Mouse (Mus musculus) MEL (cell line): Measurements from ENCODE around the gene Nt5dc2. TPM values are rescaled to one million over a fixed set of nuclear protein-coding genes. Genes with fewer than 3 reads are reported as not detected.

Experiments used
- DNase-seq: peaks from one replicate; pipeline ENCODE4 v3.0.0; 2011; ENCODE audit warnings: low read depth, low spot score
- H3K27ac ChIP-seq: 2 replicates; pipeline ENCODE4 v1.5.1; 2012; ENCODE audit warnings: low read depth, mild to moderate bottlenecking, control low read depth, low read length, moderate library complexity; ENCODE audit not compliant: control insufficient read depth
- H3K27me3 ChIP-seq, 2 experiments: fragments of 150-350 bp in 1 of 2; sonication (generic) in 1 of 2; 2 replicates each; pipeline ENCODE4 v1.6.1; 2012; ENCODE audit warnings: low read length in 2 of 2, mild to moderate bottlenecking in 2 of 2, improper control_type of control experiment in 1 of 2, moderate library complexity in 1 of 2; ENCODE audit not compliant: insufficient read depth in 2 of 2, control insufficient read depth in 1 of 2
- H3K36me3 ChIP-seq, 2 experiments: 2 replicates each; pipeline ENCODE4 v1.6.1; 2012 to 2014; ENCODE audit warnings: low read length in 2 of 2, improper control_type of control experiment in 1 of 2, inconsistent platforms in 1 of 2, mild to moderate bottlenecking in 1 of 2; ENCODE audit not compliant: insufficient read depth in 2 of 2, control insufficient read depth in 1 of 2
- H3K4me1 ChIP-seq, 2 experiments: fragments of 150-350 bp in 1 of 2; sonication (generic) in 1 of 2; 2 replicates each; pipeline ENCODE4 v1.6.1; 2012; ENCODE audit warnings: low read length in 2 of 2, improper control_type of control experiment in 1 of 2, mild to moderate bottlenecking in 1 of 2; ENCODE audit not compliant: insufficient read depth in 2 of 2, control insufficient read depth in 1 of 2
- H3K4me3 ChIP-seq, 2 experiments: fragments of 150-350 bp in 1 of 2; sonication (generic) in 1 of 2; 2 replicates each; pipeline ENCODE4 v1.5.1; 2012; ENCODE audit warnings: low read depth in 2 of 2, low read length in 2 of 2, mild to moderate bottlenecking in 2 of 2, moderate library complexity in 2 of 2, control low read depth in 1 of 2, improper control_type of control experiment in 1 of 2; ENCODE audit not compliant: control insufficient read depth in 1 of 2, insufficient read depth in 1 of 2
- H3K79me2 ChIP-seq: 2 replicates; pipeline ENCODE4 v1.6.1; 2012; ENCODE audit warnings: mild to moderate bottlenecking, low read length, moderate library complexity; ENCODE audit not compliant: control insufficient read depth, poor library complexity, insufficient read depth
- H3K9ac ChIP-seq: 2 replicates; pipeline ENCODE4 v1.6.1; 2012; ENCODE audit warnings: low read depth, mild to moderate bottlenecking, control low read depth, low read length, moderate library complexity; ENCODE audit not compliant: control insufficient read depth, poor library complexity, severe bottlenecking
- H3K9me3 ChIP-seq: fragments of 150-350 bp; sonication (generic); replicated peaks from 2 replicates; pipeline ENCODE4 v1.6.1; 2012; ENCODE audit warnings: mild to moderate bottlenecking, low read length, improper control_type of control experiment, moderate library complexity; ENCODE audit not compliant: insufficient read depth
- BHLHE40 ChIP-seq: IDR thresholded peaks from 2 replicates; pipeline ENCODE4 v1.6.1; 2012; ENCODE audit warnings: low read depth, mild to moderate bottlenecking, inconsistent platforms, low read length, improper control_type of control experiment, borderline replicate concordance
- CHD2 ChIP-seq: IDR thresholded peaks from 2 replicates; pipeline ENCODE4 v1.6.1; 2011; ENCODE audit warnings: low read length, improper control_type of control experiment
- EP300 ChIP-seq, 2 experiments: IDR thresholded peaks; 2 replicates each; pipeline ENCODE4 v1.6.1; 2011; ENCODE audit warnings: improper control_type of control experiment in 2 of 2, low read length in 2 of 2, low read depth in 1 of 2, mild to moderate bottlenecking in 1 of 2
- GABPA ChIP-seq: IDR thresholded peaks from 2 replicates; pipeline ENCODE4 v1.6.1; 2012; ENCODE audit warnings: low read depth, mild to moderate bottlenecking, inconsistent platforms, low read length, improper control_type of control experiment, moderate library complexity
- GATA1 ChIP-seq: IDR thresholded peaks from 2 replicates; pipeline ENCODE4 v1.6.1; 2011; ENCODE audit warnings: low read depth, low read length, improper control_type of control experiment
- HCFC1 ChIP-seq: IDR thresholded peaks from 2 replicates; pipeline ENCODE4 v1.6.1; 2012; ENCODE audit warnings: low read depth, mild to moderate bottlenecking, inconsistent platforms, low read length, improper control_type of control experiment, moderate library complexity
- MAFK ChIP-seq: IDR thresholded peaks from 2 replicates; pipeline ENCODE4 v1.6.1; 2011; ENCODE audit warnings: low read depth, mild to moderate bottlenecking, low read length, improper control_type of control experiment, borderline replicate concordance
- MAZ ChIP-seq: IDR thresholded peaks from 2 replicates; pipeline ENCODE4 v1.6.1; 2012; ENCODE audit warnings: low read depth, mild to moderate bottlenecking, inconsistent platforms, low read length, improper control_type of control experiment
- MEF2A ChIP-seq: IDR thresholded peaks from 2 replicates; pipeline ENCODE4 v1.6.1; 2014; ENCODE audit warnings: low read depth, mild to moderate bottlenecking, inconsistent platforms, low read length, improper control_type of control experiment; ENCODE audit not compliant: poor library complexity, insufficient replicate concordance, severe bottlenecking; ENCODE audit errors: extremely low read depth
- MXI1 ChIP-seq: IDR thresholded peaks from 2 replicates; pipeline ENCODE4 v1.6.1; 2011; ENCODE audit warnings: mild to moderate bottlenecking, low read depth, low read length, improper control_type of control experiment
- MYB ChIP-seq: IDR thresholded peaks from 2 replicates; pipeline ENCODE4 v1.6.1; 2011; ENCODE audit warnings: mild to moderate bottlenecking, low read depth, low read length, improper control_type of control experiment
- NRF1 ChIP-seq: IDR thresholded peaks from 2 replicates; pipeline ENCODE4 v1.6.1; 2014; ENCODE audit warnings: low read depth, mild to moderate bottlenecking, inconsistent platforms, low read length, improper control_type of control experiment, moderate library complexity; ENCODE audit not compliant: poor library complexity, insufficient read depth, severe bottlenecking
- TAL1 ChIP-seq: IDR thresholded peaks from 2 replicates; pipeline ENCODE4 v1.6.1; 2012; ENCODE audit warnings: mild to moderate bottlenecking, inconsistent platforms, low read length, moderate library complexity, mixed read lengths
- TBP ChIP-seq: IDR thresholded peaks from 2 replicates; pipeline ENCODE4 v1.8.0; 2011; ENCODE audit warnings: low read depth, low read length, improper control_type of control experiment
- TCF12 ChIP-seq: IDR thresholded peaks from 2 replicates; pipeline ENCODE4 v1.6.1; 2014; ENCODE audit warnings: low read depth, mild to moderate bottlenecking, inconsistent platforms, low read length, improper control_type of control experiment, moderate library complexity
- UBTF ChIP-seq: IDR thresholded peaks from 2 replicates; pipeline ENCODE4 v1.6.1; 2012; ENCODE audit warnings: low read depth, mild to moderate bottlenecking, inconsistent platforms, low read length, improper control_type of control experiment, moderate library complexity, borderline replicate concordance; ENCODE audit not compliant: insufficient read depth
- USF2 ChIP-seq, 2 experiments: IDR thresholded peaks; 2 replicates each; pipeline ENCODE4 v1.6.1; 2011 to 2012; ENCODE audit warnings: improper control_type of control experiment in 2 of 2, low read length in 2 of 2, borderline replicate concordance in 1 of 2, inconsistent platforms in 1 of 2, low read depth in 1 of 2, mild to moderate bottlenecking in 1 of 2; ENCODE audit not compliant: insufficient read depth in 1 of 2
- ZKSCAN1 ChIP-seq: IDR thresholded peaks from 2 replicates; pipeline ENCODE4 v1.6.1; 2012; ENCODE audit warnings: low read depth, mild to moderate bottlenecking, inconsistent platforms, low read length, improper control_type of control experiment, moderate library complexity
- ZMIZ1 ChIP-seq: IDR thresholded peaks from 2 replicates; pipeline ENCODE4 v1.6.1; 2012; ENCODE audit warnings: low read depth, mild to moderate bottlenecking, inconsistent platforms, low read length, improper control_type of control experiment, moderate library complexity
- ZNF384 ChIP-seq: IDR thresholded peaks from 2 replicates; pipeline ENCODE4 v1.6.1; 2012; ENCODE audit warnings: low read depth, mild to moderate bottlenecking, inconsistent platforms, low read length, improper control_type of control experiment
- polyA plus RNA-seq, 2 experiments: library from polyadenylated mRNA; stranded (reverse) in 1 of 2; unstranded in 1 of 2; fragments of >175 nt in 1 of 2; fragments of >200 nt in 1 of 2; gene quantifications; 2 replicates each; pipeline versions ENCODE4 v1.2.1 to v1.2.4; 2012; ENCODE audit warnings: low replicate concordance in 2 of 2, low read depth in 1 of 2; ENCODE audit not compliant: insufficient read length in 2 of 2, insufficient read depth in 1 of 2, missing spikeins in 1 of 2
- total RNA-seq: library from RNA; depleted of rRNA; stranded (reverse); fragments of 300-350 nt; gene quantifications from 2 replicates; pipeline ENCODE4 v1.2.3, GENCODE M21; 2012

The Nt5dc2 gene
- total and polyA plus RNA-seq, 3 experiments, result 168 to 349 (median 291) TPM

DNA sequence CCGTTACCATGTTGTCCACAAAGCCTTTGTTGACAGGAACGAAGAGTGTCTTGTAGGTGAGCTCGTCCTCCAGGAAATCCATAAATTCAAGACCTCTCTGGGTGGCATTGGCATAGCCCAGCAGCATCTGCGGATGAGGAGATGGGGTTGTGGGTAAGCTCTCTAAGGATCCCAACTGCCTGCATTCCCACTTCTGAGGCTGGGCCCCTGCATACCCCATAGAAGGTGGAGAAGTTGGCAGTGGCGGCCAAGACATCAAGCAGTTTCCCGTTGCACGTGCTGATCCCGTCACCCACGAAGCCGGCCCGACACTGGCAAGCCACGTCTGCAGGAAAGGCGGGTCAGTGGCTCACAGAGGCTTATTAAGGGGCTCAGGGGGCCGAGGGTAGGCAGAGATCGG lies 9.3 kb downstream of the Nt5dc2 start (continued):
- TF ChIP-seq ZKSCAN1, result no peak
- no peak for TF ChIP-seq TCF12
- no peak for TF ChIP-seq GATA1

DNA sequence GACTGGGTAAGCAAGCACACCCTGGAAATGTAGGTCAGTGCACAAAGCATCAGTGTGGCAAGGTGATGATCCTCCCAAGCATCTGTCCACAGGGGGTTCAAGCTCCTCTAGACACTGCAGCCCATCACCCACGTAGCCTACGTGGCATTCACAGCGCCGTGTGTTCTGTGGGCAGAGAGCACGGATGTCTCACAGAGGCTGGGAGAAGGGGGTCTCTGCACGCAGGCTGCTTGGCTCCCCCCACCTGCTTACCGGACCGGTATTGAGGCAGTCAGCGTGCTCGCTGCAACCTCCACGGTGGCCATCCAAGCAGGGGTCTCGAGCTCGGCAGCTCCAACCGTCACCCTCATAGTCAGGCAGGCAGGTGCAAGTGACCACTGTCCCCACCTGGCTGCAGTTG lies 10.2 kb downstream of the Nt5dc2 start:
- no peak overlapping the region for H3K9ac ChIP-seq
- H3K79me2 ChIP-seq, result no peaks in the 10 kb centered on the region
- H3K27me3 ChIP-seq, result no peaks in the 10 kb centered on the region
- H3K27ac ChIP-seq, result no peak overlapping the region
- H3K4me3 ChIP-seq, result no peak overlapping the region
- no peaks in the 10 kb centered on the region for H3K9me3 ChIP-seq
- no peak for TF ChIP-seq NRF1
- TF ChIP-seq MXI1, result no peak
- no peak for TF ChIP-seq HCFC1
- no peak for TF ChIP-seq BHLHE40
- TF ChIP-seq ZNF384, result no peak
- no peak for TF ChIP-seq TBP
- TF ChIP-seq MYB, result no peak
- TF ChIP-seq TAL1, result no peak
- TF ChIP-seq CHD2, result no peak
- no peak for TF ChIP-seq GABPA
- no peak for TF ChIP-seq TCF12
- no peak for TF ChIP-seq MEF2A
- TF ChIP-seq MAFK, result no peak
- no peak for TF ChIP-seq UBTF
- no peak for TF ChIP-seq ZMIZ1
- TF ChIP-seq USF2 (IDR thresholded peaks at IDR 0.05; ENCODE audit: borderline replicate concordance in 1 of 2, insufficient read depth in 1 of 2, low read depth in 1 of 2, low read length in 2 of 2), result no peak
- TF ChIP-seq MAZ, result no peak
- TF ChIP-seq EP300 (IDR thresholded peaks at IDR 0.05; ENCODE audit: low read depth in 1 of 2, low read length in 2 of 2), result no peak
- TF ChIP-seq GATA1, result no peak
- no peaks in the 10 kb centered on the region for H3K36me3 ChIP-seq
- no peak for DNase-seq
- no peaks in the 10 kb centered on the region for H3K4me1 ChIP-seq
